Mouse (Mus musculus) CD4-positive, CD25-positive, alpha-beta regulatory T cell, adult 2 months (primary cell): ENCODE results near the gene Akain1.

ENCODE experiments used
- DNase-seq: peaks from one replicate; pipeline ENCODE4 v3.0.0-alpha.2; 2012; ENCODE audit warnings: low read depth, low spot score

Akain1 gene

DNA sequence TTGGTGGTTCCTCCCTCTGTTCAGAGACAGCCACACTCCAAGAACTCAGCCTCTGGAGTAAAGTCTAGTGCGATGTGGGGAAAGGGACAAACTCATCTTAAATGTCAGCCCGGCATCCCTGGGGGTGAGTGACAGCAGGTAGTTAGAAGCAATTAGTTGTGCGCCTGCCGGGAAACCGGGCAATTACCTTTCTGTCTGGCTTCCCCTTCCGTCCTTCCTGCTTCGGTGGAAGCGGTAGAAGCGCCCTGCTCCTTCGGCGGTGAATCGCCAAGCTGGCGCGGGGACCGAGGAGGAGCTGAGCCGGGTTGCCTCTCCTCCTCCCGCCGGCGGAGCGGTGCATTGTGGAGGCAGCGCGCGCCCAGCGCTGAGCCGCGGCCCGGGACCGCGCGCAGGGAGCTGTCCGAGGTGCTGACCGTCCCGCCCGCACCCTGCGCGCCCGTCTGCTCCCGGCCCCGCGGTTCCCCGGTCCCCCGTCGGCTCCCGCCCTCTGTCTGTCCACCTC is at the start of gene Akain1:
TSS of gene Akain1 (plus strand) at position 337 of the 502 bp plus-strand sequence.
- peak; percentile 80 for DNase-seq

DNA sequence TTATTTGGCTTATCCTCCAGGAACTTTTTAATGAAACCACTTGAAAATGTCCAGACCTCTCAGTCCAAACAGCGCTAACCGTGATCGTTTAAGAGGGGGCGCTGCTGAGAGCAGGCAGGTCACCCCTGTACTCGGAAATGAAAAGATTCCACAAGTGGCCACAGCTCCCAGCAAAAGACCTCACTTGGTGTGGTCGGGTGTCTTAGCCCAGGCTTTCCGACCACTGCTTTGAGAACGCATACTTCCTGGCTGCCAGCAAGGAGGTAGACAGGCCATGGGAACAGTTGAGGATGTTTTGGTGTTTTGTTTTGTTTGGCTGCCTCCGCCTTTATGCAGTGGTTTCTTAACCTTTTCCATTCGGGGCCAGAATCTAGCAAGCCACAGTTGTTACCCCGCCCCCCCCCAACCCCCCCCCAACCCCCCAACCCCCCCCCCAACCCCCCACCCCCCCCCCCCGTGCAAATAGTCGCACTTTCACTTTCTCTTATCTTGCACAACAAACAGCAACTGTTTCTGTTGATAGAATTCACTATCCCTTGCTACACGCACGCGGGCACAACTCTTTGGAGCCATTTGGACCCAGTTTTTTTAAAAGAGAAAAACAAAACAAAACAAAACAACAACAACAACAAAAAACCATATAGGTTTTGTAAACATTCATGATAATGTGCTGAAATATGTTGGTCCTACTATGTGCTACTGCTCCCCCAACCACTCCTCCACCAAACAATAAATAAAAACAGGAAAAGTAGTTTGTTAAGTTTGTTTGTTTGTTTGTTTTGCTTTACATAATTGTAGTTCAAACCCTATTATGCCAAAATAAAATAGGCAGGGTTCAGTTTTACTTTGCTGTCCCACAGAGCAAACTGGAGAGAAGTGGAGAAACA is 42.7 kb upstream of the Akain1 start:
- peak; percentile 57 for DNase-seq

DNA sequence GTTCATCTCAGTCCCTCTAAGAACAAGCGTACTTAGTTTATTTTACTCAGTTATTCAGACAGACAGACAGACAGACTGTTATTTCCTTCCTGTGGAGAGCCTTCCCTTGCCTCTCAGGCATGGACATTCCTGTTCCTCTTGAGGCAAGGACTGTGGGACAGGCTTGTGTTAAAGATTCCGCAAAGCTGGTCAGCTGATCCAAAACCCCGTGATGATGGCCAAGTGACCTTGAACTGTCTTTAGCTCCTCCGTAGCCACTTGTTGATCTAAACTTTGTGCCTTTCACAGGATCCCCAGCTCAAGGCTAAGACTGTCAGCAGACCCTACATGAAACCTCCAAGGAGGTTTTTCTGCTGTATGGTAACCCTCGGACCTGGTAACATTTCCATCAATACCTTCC is 42.0 kb upstream of the Akain1 start:
- no peak for DNase-seq

DNA sequence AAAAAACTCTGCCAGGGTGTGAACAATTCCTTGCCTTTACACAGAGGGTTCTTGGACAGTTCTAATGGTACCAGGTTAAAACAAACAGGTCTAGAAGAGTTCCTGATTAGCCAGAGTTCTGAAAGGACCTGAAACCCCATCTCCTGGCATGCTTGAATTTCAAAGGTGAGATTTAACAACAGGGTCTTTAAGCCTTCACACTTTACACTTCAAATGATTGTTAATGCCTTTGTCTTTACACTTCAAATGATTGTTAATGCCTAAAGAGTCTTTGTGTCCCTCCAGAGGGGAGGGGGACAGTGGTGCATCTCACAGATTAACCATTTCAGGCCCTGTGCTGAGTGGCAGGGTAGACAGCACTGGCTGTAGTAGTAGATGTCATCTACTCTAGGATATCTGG is 41.0 kb upstream of the Akain1 start:
- DNase-seq, result no peak

DNA sequence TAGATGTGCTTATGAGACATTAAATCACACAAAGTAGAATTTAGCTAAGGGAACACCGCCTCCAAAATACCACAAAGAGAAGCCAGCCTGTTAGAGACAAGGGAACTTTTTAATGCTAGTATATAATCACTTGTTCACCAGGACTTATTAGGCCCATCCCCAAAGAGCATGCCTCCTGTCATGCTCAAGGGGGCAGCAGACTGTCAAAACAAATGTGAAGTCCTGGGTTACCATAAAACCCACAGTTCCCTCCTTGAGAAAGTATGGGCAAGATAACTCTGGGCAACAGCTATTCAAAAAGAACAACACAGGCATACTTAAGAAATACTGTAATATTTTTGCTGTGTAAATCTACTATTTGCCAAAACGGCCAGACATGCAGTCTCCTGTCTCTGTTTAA is 38.0 kb upstream of the Akain1 start:
- DNase-seq, result peak; percentile 60

DNA sequence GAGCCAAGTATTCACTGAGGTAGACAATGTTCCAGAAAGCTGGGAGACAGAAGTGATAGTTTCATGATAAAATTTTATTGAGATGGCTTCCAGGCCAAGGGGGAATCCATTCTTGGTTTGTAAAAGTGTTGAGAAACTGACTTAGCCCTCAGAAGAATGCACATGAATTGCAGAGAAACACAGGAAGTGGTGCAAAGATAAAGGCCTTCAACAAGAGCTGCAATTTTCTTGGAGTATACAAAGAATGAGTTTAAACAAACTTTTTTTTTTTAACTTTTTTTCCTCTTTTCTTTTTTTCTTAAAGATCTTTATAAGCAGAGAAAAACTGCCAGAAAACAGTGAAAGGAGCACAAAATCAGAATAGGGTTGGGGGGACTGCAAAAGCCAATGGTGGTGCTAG is 23.0 kb upstream of the Akain1 start:
- peak; percentile 37 for DNase-seq

DNA sequence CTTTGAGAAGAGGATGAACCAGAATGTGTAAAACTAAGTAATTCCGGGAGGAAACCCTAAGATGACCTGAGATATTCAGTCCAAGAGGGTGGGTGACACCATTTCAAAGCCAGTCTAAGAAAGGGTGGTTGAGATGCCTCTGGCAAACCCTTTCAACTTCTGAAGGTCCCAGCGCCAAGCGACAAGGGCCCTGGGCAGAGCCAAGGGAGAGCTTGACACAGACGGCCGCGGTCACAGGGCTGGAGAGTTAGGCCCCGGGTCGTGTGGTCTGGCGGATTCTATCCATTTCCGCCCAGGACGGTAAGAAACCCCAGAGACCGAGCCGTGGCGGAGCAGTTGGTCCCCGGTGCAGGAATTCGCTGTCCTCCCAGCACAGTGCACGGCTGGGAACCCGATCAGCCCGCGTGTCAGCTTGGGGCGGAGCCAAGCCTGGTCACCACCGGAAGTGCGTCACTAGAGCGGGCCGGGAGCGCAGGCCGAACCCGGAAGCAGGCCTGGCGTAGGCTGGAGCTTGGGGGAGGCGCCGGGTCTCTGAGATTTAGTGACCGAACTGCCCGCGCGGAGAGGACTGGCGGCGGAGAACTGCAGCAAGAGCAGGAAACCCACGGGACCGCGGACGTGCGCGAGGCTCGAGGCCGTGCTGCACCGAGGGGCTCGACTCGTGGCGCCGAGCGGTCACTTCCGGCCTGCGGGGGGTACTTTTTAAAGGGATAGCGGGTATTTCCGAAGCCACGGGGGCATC is 22.0 kb upstream of the Akain1 start:
- peak; percentile 96 for DNase-seq

DNA sequence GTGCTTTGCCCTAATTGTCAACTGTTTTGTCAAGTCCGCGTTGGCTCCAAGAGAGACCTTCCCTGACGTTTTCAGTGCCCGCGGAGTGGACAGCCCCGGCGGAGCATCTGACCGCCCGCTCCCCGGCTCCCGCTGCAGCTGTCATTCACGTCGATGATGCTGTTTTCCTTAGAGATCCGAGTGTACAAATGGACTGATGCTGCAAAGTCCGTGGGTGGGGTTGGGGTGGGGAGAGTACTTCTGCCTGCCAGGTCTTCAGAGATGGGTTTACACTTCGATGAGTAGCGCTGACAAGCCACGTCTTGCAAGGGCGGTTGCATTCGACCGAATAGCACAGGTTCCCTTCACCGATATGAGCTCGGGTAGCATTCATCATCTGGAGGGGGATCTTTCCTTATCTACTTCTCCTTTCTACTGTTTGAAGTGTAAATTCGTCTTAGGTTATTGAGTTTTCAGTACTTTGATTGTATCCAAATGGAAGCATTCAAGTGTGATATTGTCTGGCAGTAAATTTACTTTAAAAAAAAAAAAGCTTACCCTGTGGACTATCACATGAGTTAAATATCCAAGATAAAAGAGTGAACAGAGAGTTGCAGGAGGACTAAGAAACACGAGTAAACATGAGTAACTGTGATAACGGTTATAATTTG is 21.3 kb upstream of the Akain1 start:
- DNase-seq, result peak; percentile 52

DNA sequence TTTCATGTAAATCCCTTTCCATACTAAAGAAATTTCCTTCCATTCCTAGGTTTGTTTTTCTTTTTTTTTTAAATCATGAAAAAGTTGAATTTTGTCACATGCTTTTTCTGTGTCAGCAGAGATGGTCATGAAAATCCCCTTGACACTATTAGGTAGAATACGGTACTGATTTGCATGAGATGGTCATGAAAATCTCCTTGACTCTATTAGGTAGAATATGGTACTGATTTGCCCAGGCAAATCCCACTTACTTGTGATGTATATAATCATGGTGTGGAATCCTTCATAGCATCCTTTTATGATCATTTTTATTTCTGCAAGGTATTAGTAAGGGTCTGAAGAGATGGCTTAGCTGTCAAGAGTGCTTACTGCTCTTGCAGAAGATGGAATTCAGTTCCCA is 17.5 kb upstream of the Akain1 start:
- peak; percentile 35 for DNase-seq

DNA sequence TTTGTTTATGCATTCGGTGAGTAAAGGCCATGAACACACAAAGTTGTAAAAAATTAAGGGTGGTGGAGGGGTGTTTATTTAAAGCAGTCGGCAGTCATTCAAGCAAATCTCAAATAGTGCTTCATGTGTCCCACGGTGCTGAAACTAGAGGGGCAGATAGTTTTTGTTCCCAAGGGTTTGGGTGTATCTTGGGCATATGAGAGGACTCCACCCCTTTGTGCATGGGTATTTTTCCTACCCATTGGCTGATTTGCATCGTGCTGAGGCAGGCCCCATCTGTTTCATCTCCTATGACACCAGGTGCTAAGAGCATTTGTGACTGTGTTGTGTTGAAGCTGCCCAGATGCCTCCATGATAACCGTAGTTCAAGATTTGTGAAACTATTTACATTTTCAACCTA is 1.3 kb upstream of the Akain1 start:
- no peak for DNase-seq

DNA sequence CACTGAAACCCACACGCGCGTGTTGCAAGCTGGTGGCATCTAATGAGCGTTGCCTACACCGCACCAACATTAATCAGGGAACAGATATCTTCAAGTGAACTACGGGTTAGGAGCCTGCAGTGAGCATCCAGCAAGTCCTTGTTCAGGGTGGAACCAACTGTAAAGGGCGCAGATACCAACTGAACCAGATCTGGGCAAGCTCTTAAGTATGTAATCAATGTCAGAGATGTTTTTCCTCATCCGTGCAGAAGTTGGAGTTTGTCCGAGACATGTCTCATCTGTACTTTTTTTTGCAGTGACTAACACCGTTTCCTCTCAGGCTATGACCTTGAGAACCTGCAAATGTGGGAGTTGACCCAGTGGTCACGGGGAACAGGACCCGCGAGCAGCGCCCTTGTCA is 640 bp upstream of the Akain1 start:
- DNase-seq, result no peak

DNA sequence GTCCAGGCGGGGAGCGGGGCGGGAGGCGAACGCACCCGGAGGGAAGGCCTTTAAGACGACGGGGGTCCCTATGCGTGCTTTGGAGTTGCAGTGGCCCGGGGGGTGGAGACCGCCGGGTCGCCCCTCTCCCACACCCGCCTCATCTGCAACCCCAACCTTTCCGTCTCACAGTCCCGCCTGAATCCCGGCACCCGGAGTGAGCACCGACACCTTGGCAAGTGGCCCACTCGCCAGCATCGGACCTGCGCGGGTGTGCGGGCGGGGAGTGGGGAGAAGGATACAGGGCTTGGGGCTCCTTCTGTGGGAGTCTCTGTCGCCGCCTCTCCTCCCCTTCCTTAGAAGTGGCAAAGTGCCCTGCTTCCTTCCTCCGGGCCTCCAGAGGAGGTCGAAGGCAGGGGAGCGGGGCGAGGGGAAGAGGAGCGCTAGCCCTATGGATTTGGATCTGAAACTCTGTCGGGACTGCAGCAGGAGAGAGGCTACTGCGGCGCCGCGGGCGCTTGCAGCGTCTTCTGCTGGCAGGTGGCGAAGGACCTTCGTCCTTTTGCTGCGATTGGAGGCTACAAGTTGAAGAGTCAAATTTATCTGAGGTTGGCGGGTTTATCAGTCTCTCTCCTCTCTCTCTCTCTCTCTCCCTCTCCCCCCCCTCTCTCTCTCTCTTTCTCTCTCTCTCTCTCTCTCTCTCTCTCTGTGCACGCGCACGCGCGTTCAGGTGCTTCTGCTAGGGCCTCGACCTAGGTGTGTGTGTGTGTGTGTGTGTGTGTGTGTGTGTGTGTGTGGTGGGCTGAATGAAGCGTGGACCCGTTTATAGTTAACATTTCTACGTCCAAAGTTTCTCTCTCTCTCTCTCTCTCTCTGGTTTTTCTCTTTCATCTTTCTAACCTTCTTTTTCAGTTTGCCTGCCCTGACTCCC is 700 bp downstream of the Akain1 start:
- DNase-seq, result no peak

DNA sequence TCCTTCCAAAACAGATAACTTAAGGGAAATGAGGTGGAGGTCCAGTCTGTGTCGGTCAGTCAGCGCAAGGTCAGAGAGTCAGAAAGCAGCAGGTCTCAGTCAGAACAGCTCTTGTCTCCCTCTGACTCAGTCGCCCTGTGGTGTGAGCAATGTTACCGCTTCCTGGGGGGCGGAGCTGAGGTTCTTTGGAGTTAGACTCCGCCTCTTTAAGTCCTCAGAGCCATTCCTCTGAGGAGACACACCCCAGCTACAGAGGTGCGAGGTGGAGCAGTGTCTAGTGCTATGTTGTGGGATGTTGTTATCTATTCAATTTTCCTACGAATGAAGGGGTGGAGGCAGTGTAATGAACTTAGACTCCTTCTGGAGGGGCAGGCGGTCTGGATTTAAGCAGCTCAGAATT is 1.9 kb downstream of the Akain1 start:
- DNase-seq, result peak; percentile 6

DNA sequence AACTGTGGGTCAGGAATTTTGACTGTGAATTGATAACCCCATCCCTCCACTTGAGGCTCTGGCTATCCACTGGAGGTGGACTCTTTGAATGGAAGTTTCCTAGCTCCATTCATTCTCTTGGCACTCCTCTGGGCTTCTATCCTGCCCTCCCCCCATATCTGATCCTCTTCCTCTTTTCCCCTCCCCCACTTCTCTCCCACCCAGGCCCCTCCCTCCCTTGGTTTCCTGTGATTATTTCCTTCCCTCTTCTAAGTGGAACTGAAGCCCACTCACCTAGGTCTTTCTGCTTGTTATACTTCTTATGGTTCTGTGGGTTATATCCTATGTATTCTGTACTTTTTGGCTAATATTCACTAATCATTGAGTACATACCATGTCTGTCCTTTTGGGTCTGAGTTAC is 9.6 kb downstream of the Akain1 start:
- no peak for DNase-seq

DNA sequence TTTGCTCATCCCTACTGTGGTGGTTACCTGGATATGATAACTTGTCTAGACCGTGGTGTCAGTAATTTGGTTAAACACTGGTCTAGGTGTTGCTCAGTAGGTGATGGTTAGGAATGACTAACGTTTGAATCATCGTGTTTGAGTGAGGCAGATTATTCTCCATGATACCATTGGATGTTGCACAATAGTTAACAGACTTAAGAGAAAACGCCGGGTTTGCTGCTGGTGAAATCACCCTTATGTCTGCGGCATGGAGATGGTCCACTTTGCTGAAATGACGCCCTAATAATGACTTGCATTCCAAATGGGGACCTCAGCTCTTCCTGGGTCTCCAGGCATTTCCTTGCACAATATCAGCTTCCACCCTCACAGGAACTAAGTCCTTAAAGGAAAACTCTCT is 22.6 kb downstream of the Akain1 start:
- DNase-seq, result no peak

DNA sequence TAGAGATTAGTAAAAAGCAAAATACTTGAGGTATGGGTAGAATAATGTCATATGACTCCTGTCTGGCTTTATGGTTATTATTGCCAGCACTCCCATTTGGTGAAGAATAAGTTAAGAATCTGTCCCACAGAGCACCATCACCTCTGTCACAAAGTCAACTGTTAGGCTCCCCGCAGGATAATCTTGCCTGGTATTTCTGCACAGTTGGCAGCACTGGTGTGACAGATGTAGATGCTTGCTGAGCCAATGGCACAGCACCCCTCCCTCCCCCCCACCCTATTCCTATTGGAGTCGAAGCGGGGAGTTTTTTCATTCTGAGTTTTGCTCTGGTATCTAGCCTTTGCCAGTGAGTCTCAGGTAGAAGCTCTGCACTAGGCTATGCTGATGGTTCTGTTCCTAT is 23.9 kb downstream of the Akain1 start:
- DNase-seq, result no peak

DNA sequence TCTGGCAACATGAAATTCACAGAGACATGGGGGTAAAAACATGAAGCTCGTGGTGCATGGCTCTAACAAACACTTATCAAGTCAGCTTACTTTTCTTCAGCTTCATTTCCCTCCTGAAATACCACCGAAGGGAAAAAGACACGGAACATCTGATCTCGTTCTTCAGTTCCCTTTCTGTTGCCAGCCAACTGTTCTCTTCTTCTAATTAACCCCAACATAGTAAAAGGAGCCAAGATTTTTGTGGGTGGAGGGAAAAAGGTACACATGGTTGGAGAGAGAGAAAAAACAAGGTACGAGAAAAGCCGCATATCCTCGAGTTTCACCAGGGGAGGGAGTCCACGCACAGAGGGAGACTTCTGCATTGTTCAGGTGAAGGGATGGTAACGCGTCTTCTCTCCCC is 32.0 kb downstream of the Akain1 start:
- no peak for DNase-seq

DNA sequence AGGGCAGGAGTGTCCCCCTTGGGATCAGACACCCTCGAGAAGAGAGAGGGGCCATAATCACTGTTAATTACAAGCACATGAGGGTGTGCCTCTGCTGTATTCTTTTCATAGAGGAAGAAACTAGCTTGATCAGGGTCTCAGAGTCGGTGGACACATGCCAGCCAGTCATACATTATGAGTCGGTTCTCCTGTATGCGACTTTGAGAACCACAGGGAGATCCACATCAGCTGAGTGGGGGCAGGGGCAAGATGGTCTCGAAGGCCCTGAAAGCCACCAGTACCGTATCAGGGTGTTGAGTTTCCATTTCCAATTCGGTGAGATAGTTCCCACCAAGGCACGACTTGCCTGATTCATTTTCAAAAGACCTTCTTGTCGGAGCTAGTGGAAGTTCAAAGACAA is 33.3 kb downstream of the Akain1 start:
- no peak for DNase-seq

DNA sequence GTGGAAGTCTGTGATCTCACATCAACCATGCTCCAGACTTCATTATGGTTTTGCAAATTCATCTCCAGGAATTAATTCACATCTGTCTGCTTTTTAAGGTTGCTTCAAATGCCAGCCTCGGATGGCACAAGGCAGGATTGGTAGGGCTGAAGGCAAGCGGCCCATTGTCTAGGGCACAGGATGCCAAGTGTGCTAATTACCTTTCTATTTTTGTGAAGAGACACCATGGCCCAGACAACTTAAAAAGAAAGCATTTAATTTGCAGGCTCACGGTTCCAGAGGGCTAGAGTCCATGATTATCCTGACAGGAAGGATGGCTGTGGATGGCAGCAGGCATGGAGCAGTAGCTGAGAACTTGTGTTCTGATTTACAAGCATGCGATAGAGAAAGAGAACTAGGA is 35.0 kb downstream of the Akain1 start:
- no peak for DNase-seq

DNA sequence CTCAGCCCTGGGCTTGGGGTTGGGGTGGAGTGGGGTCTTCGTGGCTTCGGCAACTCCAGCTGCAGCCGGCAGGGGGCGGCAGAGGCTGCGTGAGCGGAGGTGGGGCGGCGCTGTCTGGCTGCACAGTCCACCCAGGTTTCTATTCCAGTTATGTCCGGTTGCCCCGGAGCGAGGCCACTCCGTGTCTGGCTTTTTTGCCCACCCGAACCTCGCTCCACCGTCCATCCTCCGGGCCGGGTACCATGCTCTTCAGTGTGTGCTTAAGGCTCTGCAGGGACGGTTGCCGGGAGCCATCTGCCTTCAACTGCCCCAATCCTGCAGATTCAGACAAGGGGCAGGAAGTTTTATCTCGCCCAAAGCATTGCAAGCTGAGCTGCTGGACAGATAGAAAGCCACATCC is 36.3 kb downstream of the Akain1 start:
- peak; percentile 66 for DNase-seq

DNA sequence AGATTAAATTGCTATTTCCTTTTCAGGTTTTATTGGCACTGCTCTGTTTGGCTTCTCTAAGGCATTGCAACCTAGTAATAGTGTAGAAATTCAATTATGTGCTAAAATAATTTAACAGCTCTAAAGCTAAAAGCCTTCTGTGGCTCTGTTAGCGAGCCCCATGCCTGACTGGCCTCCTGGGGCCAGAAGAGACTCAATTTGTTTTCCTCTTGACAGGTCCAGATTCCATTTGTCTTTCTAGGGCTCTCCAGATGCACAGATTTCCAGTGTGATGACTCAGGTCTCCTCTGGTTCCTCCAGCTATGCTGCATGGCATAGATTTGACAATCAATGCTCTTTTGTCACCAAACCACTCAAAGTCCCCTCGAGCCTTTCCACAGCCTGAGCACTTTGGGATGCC is 38.4 kb downstream of the Akain1 start:
- no peak for DNase-seq
